Mouse (Mus musculus): ENCODE results near the gene Arfip1.

Arfip1 gene

DNA sequence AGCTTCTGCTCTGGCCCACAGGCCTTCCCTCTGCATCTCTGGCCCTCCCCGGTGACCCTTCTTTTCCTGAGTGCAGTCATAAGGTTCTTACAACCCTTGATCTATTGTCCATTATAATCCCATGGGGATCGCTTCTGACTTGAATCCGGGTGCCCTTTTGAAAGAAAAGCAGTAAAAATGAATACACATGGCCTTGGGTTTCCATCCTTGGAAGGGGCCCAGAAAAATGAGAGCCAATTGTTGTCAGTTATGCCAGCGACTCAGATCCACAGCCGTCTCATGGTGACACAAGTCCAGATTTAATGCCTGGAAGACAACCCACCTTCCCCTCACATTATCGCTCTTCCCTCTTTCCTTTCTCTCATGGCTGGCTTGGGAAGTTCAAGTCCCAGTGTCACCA, 100.3 kb downstream of the Arfip1 start:
- no peak for DNase-seq

DNA sequence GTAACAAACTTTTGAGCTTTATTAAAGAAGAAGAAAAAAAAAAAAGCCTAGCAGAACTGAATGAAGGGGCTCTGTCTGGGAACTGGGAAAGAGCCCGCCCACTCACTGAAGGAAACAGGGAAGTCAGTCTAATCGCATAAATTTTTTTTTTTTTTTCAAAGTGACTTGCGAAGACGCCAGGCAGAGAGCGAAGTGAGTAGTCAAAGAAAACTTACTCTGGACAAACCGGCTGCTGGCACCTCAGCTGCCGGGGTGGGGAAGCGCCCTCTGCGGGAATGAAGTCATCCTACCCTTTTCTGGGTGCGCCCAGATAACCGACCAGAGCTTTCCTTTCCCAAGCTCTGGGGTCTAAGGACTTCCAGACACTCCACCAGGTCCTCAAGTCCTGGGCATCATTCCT, 101.3 kb downstream of the Arfip1 start:
- DNase-seq = peak; percentile 21

DNA sequence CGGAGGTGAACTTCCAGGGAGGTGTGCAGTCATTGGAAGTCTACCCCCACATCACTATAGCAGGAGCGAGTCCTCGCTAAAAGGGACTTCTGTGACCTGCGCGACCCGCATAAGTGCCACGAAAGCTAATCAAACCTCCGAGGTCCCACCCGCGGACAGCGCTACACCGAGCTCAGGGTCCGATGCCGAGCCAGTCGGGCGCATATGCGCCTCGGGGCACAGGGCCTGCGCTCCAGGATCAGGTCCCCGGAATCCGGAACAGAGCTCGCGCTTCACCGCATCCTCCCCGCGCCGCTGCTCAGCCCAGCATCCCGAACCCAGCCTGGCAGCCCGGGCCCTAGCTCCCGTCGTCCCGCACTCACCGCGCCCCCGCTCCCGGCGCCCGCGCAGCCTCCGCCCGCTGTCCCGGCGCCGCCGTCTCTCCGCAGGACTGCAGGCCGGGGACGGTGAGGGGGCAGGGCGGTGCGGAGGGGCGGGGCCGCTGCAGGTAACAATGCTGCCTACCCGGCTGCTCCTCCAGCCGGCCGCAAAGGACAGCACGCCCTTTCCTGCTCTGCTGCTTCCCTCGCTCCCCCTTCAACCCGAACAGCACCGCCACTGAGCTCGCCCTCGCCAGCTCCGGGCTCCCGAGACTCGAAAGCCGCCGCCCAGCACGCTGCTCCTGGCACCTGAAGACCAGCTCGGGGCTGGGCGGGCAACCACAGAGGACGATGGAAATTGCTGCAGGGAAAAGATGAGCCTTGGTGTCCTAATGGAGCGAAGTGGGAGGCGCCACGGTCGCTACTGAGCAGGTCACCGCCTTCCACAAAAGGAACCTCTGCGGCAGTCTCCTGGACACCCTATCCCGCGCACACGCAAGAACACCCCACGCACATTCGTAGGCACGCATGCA, 102.2 kb downstream of the Arfip1 start, which contains the start of gene Fhdc1:
Gene Fhdc1, minus strand, starts transcription at position 424 of the 892 bp plus-strand sequence.
- peak; percentile 73 for DNase-seq

DNA sequence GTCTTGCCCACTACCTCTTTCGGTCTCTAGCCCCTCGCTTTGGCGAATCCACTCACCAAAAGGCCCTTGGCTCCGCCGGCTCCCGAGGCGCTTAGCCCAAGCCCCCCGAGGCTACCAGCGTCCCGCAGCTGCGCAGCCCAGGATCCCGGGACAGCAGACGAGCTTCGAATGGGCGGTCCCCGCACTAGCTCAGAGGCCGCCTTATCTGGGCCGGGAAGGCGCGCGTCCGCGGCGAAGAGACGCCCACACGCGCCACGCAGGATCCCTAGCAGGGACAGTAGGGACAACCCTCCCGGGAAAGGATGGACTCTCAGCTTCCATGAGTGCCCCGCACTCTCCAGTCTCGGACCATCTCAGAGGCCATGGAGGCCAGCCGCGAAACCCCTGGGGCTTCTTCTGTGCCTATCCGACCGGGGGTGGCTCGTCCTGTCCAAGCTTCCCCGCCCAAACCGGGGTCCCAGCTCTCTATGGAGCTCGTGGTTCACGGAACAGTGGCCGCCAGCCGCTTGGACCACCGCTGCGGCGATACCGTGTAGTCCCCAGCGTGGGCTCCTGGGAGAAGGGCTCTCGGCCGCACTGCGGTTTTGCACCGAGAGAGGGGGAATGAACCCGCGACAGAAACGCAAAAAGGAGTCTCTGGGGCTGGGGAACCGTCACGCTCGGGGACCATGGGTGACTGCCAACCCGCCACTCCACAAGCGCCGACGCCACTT, 103.0 kb downstream of the Arfip1 start:
- peak; percentile 50 for DNase-seq

DNA sequence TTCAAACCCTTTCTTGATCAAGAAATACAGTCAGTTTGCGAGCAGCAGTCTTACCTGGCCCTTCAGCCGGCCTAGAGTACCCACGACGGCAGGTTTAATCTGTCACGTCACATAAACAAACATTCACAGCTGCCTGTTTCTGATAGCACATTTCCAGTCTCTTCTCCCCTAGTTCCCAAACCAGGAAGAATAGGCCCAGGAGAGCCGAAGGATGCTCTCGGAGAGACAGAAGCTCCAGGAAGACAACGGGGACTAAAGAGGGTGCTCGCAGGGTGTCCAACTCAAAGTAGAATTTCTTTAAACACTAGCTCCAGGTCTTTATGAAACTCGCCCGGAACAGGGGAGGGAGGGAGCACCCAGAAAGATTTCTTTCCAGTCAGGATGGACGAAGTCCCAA, 103.5 kb downstream of the Arfip1 start:
- no peak for DNase-seq

DNA sequence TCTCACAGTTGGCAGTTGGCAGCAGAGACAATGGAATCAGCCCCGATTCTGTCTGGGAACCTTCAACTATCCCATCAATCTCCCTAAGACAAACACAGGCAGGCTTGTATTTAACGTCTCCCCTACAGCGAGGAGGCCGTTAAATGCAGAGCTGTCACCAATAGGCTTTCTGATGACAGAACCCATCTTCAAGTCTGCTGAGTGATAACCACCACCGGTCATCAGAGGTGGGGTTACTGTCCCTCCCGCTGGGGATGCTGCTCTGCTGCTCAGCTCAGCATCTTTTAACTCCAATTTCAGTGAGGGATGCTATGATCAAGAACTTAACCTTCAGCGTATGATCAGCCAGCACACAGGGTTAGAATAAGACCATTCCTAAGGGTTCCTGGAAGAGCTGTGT, 104.2 kb downstream of the Arfip1 start:
- no peak for DNase-seq

DNA sequence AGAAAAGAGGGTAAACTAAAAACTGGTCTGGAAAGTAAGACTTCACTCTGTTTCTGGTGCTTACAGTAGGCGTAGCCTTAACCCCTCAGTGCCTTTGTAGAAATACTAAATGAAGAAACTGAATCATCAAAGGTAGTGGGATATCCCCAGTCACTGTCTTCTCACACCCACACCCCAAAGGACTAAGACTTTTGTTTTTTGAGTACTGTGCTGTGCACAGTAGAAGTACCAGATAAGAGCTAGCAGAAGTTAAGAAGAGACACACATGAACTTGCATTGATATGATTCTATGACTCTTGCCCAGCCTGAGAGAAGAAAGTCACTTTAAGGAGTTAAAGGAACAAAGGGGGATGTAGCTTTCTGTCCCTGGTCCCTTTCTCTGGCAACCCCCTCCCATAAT, 104.9 kb downstream of the Arfip1 start:
- no peak for DNase-seq

DNA sequence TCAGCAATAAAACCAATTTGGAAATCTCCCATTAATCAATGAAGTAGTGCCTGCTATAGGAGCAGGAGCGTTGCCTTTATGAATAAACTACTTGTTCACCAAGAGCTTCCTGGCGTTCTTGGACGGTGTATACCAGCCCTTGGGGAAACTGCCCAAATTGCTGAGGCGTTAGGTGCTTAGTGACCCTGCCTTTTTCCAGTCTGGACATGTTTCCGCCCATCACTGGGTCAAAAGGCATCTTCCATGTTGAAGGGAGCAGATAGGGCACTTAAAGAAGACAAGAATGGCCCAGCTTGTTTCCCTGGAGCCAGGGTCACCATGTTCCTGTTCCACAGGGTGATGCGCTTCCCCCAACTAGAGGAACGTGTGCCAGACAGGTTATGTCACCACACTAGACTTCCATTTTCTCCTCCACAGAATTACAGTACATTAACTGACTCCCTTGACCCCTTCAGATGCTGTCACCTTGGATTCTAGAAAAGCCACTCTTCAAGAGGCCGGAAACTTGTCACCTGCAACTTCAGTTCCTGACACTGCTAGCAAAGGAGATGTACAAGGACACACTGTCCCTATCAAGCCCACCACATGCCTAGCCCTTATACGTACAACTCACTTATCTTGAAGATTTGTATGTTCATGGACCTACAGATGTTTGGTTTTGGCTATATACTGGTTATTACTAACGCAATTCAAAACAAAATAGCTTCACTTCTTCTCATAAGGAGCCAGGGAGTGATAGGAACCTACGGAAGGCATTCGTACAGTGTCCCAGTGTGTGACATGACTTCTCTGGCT, 107.2 kb downstream of the Arfip1 start:
- DNase-seq = no peak

DNA sequence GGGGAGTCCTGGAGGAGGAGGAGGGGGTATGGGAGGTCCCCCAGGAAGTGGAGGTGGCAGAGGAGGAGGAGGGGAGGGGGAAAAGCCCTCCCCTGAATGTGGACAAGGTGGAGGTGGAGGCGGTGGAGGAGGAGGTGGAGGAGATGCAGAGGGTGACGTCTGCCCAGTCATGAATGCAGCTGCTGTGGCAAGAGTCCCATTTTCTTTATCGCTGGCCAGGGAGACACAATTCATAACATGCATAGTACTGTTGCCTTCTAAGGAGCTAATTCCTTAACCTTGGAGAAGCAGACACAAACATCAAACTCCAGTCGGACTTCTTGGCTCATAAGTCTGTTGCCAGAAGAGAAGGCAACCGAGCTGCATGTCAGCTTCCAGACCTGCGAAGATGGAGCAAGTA, 108.0 kb downstream of the Arfip1 start:
- no peak for DNase-seq

DNA sequence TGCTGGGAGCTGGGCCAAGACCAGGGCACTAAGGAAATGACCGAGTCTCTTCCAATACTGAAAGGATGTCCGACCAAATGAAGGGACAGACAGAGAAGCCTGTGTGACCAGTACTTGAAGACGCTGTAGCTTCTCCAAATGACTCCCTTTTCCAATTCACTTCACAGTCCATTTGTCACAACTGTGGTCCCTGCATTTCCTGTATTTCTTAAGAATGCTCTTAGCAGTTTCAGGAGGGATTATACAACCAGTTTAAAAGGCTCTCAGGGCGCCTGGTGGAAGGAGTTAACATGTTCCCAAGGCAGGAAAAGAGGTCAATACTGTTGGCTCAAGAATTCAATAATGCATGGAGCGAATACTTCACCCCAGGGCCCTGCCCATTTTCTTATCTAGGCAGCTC, 109.5 kb downstream of the Arfip1 start:
- DNase-seq = no peak

DNA sequence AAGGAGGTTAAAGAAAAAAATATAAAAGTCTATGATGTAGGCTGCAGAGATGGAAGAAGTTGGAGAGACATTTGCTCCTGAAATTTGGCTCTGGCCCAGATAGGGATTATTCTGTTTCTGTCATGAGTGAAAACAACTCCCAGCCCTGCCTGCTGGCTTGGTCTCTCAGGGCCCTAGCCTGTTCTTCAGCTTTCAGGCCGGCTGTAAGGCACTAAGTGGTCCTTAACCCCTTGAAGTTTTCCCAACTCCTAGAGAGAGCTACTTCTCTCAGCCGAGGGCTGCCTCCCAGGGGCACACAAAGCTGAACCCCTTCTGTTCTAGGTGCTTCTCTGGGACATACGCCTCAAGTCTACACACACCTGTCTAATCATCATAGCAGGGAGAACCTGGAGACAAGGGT, 109.9 kb downstream of the Arfip1 start:
- DNase-seq = no peak

DNA sequence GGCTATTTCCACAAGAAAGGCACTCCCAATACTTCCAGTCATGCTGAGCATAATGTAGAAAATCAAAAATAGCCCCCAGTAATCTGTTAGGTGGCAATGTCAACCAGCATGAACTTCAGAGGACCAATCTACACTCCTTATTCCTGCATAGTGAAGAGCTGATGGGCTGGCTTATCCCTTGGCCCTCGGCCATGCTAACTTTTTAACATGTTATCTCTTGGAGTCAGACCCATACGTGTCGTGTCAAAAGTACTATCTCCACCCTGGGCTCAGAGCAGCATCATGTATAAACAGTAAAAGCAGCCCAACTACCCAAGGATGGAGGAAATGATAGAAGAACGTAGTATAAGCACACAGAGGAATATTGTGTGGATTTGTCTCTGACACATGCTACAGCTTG, 111.3 kb downstream of the Arfip1 start:
- no peak for DNase-seq

DNA sequence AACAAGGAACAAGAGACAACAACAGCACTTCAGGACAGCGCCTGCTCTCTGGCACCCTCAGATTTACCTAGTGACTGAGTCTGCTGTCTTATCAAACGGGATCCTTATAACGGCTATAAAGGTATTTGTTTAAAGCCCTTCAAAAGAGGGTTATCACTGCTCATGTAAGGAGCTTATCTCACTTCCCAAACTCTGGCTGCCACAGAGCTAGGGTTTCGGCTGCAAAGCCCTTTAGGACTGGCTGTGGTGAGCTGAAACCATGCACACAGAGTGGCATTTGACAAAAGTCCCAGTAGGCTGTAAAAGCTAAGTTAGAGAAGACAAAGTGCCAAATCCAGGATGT, 114.3 kb downstream of the Arfip1 start:
- DNase-seq = no peak

DNA sequence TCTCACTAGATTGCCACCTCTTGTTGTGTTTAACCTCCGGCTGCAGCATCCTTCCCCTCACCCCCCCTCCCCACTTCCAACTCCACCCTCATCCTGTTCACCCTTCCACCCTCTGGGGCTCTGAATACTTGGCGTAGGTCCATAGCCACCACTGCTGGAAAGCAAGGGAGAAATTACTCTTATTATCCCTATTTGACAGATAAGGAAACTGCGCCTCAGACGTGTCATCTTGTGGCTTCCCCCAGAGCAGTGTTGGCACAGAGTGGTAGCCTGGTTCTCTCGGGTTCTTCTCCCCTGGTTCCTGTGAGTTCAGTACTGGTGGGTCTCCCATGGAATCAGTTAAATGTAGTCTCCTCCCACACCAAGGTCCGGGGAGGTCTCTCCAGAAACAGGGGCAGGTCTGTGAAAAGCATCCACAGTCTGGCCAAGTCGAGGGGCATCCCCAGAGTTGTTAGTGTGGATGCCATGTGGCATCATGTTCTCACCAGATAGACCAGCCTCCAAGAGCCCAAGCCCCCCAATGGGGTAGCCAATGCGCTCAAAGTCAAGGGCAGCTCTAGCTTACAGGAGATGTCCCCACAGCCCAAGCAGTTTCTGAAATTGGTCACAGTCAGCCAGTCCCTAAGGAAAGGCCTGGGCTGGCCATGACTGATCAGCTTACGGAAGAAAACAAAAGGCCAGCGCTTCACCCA, 114.9 kb downstream of the Arfip1 start:
- DNase-seq = no peak

DNA sequence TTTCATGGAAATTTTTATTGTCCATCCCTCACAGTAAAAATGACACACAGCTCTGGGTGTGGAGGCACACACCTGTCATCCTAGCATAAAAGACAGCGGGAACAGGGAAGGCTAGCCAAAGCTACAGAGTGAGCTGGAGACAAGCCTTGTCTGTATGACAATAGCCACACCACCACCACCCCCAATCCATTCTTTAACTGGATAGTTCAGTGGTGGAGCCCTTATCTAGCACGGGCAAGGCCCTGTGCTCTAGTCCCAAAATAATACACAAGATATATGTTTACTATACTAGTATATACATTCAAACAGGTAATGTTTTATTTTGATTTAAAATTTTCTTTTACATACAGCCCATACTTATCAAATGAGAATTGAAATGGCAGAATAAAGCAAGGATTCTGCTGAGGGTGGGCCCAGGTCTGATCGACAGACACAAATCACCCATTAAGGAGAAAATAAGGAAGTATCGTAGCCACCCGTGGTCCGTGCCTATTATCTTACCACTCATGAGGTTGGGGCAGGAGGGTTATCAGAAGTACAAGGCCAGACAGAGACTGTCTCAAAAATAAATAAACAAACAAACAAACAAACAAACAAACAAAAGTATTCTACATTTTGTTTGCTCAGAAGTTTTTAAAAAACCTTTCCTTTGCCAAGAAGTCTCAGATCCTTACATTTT, 116.5 kb downstream of the Arfip1 start:
- no peak for DNase-seq

DNA sequence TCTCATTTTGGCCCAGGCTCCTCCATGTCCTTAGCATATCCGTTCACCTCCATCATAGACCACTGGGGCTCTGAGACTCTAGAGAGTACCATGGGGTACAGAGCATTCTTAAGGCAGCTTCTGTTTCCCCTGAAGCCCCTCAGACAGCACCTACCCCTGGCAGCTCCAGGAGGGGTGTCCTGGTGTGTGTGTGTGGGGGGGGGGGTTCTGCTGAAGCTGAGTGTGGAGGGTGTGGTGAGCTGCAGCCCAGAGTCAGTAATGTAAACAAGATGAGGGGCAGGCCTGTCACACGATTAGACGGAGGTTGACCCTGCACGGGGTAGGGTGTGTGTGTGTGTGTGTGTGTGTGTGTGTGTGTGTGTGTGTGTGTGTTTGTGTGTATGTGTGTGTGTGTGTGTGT, 120.7 kb downstream of the Arfip1 start:
- DNase-seq = no peak

DNA sequence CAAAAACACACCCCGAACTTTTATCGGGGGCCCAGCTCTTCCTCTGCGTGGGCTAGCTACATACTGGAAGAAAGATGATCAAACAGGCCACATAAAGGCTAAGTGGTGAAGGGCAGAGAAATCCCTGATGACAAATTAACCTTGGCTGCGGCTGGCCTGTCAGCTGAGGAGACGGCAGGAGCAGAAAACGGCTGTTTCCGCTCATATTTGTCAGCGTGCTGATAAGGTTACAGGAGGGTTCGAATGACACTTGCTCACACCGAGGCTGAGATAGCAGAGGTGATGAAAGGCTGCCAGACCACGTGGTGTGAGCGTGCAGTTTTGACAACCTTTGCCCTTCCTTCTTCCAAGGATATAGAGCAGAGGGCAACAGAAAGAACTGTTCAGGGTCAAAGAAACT, 121.5 kb downstream of the Arfip1 start:
- DNase-seq = no peak

DNA sequence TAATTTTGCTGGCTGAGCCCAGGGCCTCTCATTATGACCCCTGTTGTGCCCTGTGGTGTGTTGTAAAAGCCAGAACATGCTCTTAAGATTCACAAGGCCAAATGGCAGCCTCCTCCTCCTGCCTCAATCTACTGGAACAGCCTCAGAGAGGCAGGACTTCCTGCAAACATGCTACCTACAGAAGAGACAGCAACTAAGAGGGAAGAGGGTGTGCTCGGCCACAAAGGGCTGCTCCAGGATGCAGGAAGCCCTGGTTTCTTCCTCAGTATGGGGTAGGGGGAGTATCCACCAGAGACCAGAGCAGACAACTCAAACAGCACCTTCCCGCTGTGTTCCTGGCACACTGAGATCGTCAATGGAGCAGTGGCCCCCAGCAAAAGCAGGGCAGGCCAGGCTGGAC, 121.9 kb downstream of the Arfip1 start:
- no peak for DNase-seq

DNA sequence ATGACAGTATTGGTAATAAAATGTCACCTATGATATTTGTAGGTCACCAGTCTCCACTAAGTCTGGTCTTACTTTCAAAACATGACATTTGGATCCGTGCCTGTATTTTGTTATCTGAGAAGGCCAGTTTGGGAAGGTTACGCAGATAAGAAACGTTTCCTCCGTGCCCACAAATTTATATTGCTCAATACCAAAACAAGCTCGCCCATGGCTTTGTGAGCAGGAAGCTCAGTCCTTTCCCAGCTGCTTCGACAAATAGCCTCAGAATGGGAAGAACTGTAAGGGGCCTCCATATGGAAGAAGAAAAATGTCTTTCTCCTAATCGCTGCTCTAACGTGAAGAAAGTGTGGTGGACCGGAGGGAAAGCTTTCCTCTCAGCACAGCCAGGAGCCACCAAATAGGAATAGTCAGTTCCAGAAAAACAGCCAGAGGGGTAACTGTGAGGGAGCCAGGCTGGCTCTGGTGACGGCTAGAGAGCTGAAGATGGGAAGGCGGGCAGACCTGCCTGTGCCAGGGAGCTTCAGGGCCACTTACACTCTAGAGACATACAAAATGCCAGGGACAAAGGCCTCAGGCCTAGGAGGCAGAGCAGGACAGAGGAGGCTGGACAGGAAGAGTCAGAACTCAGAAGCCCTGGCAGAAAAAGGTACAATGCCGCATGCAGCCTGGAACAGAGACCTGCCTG, 126.5 kb downstream of the Arfip1 start:
- DNase-seq = no peak

DNA sequence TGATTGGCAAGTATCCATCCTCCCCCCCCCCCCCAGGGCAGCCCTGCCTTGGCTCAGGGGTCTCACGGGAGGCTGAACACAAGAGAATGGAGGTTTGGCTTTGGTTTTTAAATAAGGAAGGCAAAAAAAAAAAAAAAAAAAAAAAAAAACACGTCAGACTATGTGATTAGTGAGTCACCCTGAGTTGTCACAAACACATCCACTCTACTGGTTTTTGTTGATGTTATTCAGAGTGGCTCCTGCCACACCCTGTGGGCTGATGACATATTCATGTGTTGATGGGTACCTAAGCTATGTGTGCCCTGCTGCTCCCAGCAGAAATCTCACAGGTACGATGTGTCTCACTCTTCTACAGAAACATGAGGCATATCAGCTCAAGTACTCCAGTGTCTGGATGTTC, 131.8 kb downstream of the Arfip1 start:
- no peak for DNase-seq

DNA sequence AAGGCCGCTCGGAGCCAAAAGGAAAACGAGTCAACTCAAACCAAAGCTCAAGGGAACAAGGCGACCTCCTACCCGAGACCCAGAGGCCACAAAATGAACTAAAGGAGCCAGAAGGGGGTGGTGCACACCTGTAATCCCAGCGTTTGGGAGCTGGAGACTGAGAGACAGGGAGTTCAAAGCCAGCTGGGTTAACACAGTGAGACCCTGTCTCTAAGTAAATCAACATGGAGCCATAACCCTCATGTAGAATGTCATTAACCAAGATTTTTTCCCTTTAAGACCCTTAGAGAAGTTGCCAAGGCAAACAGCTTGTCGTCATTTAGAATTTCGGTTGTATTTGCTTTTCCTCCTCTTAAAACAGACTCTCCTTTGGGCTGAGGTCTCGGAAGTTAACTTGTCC, 133.4 kb downstream of the Arfip1 start:
- no peak for DNase-seq

DNA sequence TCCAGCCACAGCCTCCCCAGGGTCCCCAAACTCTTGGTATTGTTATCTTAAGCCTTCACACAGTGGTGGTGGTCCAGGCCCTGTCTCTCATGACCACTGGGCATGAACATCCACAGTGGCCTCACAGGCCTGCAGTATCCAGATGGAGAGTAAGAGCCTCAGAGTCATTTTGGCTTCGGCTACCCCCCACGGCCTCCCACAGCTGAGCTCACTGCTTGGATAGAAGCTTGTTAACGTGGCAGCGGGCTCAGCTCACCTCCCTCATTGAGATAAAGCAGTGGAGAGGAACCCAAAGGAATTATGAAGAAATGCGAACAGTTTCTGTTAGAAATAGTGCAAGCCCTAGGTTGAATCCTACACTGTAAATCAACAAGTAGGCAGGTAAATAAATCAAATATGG, 134.6 kb downstream of the Arfip1 start:
- no peak for DNase-seq
